Mouse (Mus musculus): ENCODE measurements around the gene Grin2c. TPM values are rescaled to one million over a fixed set of nuclear protein-coding genes. Genes with fewer than 3 reads are reported as not detected.
A peak's percentile ranks its signal among the peaks of the same experiment; 100 is the strongest.

Gene Grin2c
- total RNA-seq, 2 experiments from 2014 or later, result 2.2 to 10.6 TPM

DNA sequence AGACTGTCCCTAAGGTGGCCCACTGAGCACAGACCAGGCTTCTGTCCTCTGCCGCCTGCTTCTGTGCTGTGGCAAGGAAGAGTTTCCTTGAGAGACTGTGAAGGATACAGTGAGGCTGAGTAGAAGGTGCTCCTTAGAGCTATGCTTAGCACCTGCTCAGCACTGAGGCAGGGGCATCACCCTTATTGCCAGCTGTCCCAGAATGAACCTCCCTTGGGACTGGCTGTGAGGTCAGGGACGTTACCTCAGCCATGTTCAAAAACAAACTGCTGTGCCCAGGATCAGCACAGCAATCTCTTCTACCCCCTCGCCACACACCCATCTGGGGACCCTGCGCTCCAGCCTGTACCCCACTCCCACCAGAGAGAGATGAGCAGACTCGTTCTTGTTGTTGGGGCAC is 34.2 kb downstream of the Grin2c start:
- DNase-seq (ENCODE audit: low spot score in 2 of 2), result no peak

- DNase-seq (ENCODE audit: low spot score in 2 of 2), result no peak
Observed at GRCm38 (mm10) chr11:115231924-115232323, 35.1 kb downstream of the Grin2c start.

- no peak for DNase-seq (ENCODE audit: low spot score in 2 of 2)
Observed at GRCm38 (mm10) chr11:115231168-115231915, 35.7 kb downstream of the Grin2c start.

- DNase-seq (ENCODE audit: low spot score in 2 of 2), result no peak
Observed at GRCm38 (mm10) chr11:115229021-115229930, 37.8 kb downstream of the Grin2c start.

DNA sequence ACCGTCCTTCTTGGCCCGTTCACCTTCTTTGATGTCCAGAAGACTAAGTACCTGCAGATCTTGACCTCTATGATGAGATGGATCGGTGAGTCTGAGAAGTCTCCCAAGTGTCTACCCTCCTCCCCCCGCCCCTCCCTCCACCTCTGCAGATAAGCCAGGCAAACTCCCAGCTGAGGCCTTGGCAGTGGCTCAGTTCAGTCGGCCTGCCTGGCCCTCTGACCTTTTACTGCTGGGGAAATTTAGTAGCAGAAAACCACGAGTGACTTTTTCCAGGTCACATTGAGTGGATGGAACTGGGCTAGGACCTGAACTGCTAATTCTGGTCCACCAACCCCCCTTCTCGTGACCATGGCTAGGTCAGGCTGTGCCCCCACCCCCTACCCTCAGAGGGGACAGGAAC is 38.6 kb downstream of the Grin2c start:
- DNase-seq (ENCODE audit: low spot score in 2 of 2), result no peak

GRCm38 (mm10) chr11:115227640-115228039 is 39.4 kb downstream of the Grin2c start:
- DNase-seq (ENCODE audit: low spot score in 2 of 2), result no peak

GRCm38 (mm10) chr11:115226811-115227491 is 40.1 kb downstream of the Grin2c start:
- DNase-seq (ENCODE audit: low spot score in 2 of 2), result no peak

DNA sequence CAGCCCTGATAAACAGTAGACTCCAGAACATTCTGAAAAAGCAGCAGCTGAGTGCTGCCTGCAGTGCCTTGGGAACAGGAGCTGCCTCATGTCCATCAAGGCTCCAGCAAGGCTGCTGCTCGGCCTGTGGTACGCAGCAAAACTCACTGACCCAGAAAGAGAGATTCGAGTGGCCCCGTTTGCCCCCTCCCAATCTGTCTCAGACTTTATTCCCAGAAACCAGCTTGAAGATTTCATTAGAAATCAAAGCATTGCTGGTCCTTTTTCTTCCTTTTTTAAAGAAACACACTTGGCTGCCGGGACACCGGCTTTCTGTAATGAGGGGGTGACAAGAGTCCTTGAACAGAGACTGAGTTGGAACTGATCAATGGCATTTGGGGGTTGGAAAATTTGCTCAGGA is 41.7 kb downstream of the Grin2c start:
- DNase-seq (ENCODE audit: low spot score in 2 of 2), result no peak

GRCm38 (mm10) chr11:115224889-115225288 is 42.2 kb downstream of the Grin2c start:
- DNase-seq (ENCODE audit: low spot score in 2 of 2), result peak; percentile 47 to 56

- peak in 1 of 2 experiments; percentile 39 for DNase-seq (ENCODE audit: low spot score in 2 of 2)
Observed at GRCm38 (mm10) chr11:115223877-115224276, 43.2 kb downstream of the Grin2c start.

GRCm38 (mm10) chr11:115223451-115223850 is 43.6 kb downstream of the Grin2c start:
- no peak for DNase-seq (ENCODE audit: low spot score in 2 of 2)

- no peak for DNase-seq (ENCODE audit: low spot score in 2 of 2)
Observed at GRCm38 (mm10) chr11:115222570-115222969, 44.5 kb downstream of the Grin2c start.

GRCm38 (mm10) chr11:115222077-115222476 is 45.0 kb downstream of the Grin2c start:
- no peak for DNase-seq (ENCODE audit: low spot score in 2 of 2)

GRCm38 (mm10) chr11:115219685-115220084 is 47.4 kb downstream of the Grin2c start:
- DNase-seq (ENCODE audit: low spot score in 2 of 2), result no peak

DNA sequence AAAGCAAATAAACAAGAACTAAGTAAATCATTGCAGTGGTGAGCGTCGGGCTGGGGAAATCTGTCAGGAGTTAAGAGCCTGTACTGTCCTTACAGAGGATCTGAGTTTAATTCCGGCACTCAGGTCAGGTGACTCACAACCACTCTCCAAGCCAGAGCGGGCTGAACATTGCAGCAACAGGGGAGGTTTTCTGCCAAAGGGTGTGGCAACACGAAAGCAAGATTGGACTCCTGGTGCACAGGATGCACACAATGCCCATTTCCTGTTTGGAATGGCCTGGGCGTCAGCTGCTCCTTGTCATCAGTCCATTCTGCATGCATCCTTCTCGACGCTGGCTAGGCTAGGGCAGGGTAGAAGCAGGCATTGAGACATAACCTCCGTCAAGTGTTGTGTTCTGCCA is 47.8 kb downstream of the Grin2c start:
- no peak for DNase-seq (ENCODE audit: low spot score in 2 of 2)

GRCm38 (mm10) chr11:115217439-115218410 is 49.3 kb downstream of the Grin2c start:
- DNase-seq (ENCODE audit: low spot score in 2 of 2), result no peak

DNA sequence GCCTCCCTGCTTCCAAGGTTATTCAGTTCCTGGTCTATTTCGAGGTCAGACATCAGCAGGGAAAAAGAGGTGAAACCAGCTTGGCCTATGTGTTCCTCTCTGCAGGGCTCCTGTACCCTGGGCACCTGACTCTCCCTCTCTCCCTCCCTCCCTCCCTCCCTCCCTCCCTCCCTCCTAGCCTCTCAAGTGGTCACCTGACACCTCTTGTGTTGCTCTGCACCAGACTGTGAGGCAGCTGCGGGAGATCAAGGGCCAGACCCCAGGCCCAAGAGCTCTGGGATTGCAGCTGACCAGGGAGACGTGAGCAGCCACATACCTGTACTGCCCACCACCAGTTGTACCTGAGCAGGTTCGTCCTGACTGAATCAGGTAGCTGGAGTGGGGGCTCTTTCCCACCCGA is 51.9 kb downstream of the Grin2c start:
- DNase-seq (ENCODE audit: low spot score in 2 of 2), result no peak

DNA sequence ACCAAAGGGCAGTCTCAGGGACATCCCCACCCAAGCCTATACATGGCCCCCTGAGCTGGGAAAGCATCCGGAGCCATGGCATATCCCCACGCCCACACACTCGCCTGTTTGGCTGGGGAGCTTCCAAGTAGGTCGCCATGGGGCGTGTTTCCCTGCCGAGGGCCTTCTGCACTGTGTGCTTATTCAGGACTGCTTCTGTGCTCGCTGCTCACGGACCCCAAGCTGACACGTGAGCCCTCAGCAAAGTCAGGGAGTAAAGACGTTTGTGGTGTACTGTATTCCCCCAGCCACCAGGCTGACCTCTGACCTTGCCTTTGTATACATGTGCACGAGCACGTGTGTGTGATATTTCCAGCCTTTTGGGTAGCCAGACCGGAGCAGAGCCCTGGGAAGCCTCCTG is 54.9 kb downstream of the Grin2c start:
- DNase-seq (ENCODE audit: low spot score in 2 of 2), result no peak

- no peak for DNase-seq (ENCODE audit: low spot score in 2 of 2)
Observed at GRCm38 (mm10) chr11:115209958-115210357, 57.1 kb downstream of the Grin2c start.

Measured in adrenal gland, adult 18-20 months (tissue).